Mouse (Mus musculus) layer of hippocampus, postnatal 10 days (tissue): ENCODE data around the gene Yipf1. TPM values are rescaled to one million over a fixed set of nuclear protein-coding genes. Genes with fewer than 3 reads are reported as not detected.

Experiments
- DNase-seq, 2 experiments: peaks; one replicate each; pipeline ENCODE4 v3.0.0; 2021; ENCODE audit warnings: low spot score in 2 of 2
- long read RNA-seq: library from polyadenylated mRNA; stranded (forward); transcript quantifications from one replicate; pipeline ENCODE4 v2.0.0, GENCODE M21; 2023
- total RNA-seq, 2 experiments: library from RNA; stranded (reverse); gene quantifications; 2 replicates each; pipeline ENCODE4 v1.2.3; 2021

The Yipf1 gene
- 10 to 100 TPM; 46.9 to 49.1 TPM for total RNA-seq
- long read RNA-seq, transcript Yipf1-201 (10 exons, 1,321 nt), result major isoform, 82 of 98 reads
- long read RNA-seq, partial matches to known transcripts, result 9 of 98 reads
- long read RNA-seq, other reads (novel, unspliced or antisense), result 7 of 98 reads

- DNase-seq, result peak; percentile 84 to 89
Measured at GRCm38 (mm10) chr4:107313690-107314478, at the start of gene Yipf1. Gene Yipf1 (plus strand): TSS chr4:107314363.

- DNase-seq, result no peak
Measured at GRCm38 (mm10) chr4:107273683-107274082, 40.5 kb upstream of the Yipf1 start.

- no peak for DNase-seq
Measured at GRCm38 (mm10) chr4:107274511-107274910, 39.7 kb upstream of the Yipf1 start.

GRCm38 (mm10) chr4:107278188-107278707, 35.9 kb upstream of the Yipf1 start:
- no peak for DNase-seq

GRCm38 (mm10) chr4:107280843-107281475, 33.2 kb upstream of the Yipf1 start:
- no peak for DNase-seq

- DNase-seq, result no peak
Measured at GRCm38 (mm10) chr4:107285446-107286200, 28.5 kb upstream of the Yipf1 start.

GRCm38 (mm10) chr4:107286386-107286785, 27.8 kb upstream of the Yipf1 start:
- no peak for DNase-seq

- DNase-seq, result no peak
Measured at GRCm38 (mm10) chr4:107287517-107287916, 26.6 kb upstream of the Yipf1 start.

- DNase-seq, result no peak
Measured at GRCm38 (mm10) chr4:107291611-107292272, 22.4 kb upstream of the Yipf1 start.

- DNase-seq, result no peak
Measured at GRCm38 (mm10) chr4:107292273-107292662, 21.9 kb upstream of the Yipf1 start.

- DNase-seq, result no peak
Measured at GRCm38 (mm10) chr4:107298071-107298606, 16.0 kb upstream of the Yipf1 start.

GRCm38 (mm10) chr4:107299779-107300340, 14.3 kb upstream of the Yipf1 start:
- no peak for DNase-seq

- no peak for DNase-seq
Measured at GRCm38 (mm10) chr4:107300371-107300770, 13.8 kb upstream of the Yipf1 start.

- no peak for DNase-seq
Measured at GRCm38 (mm10) chr4:107300902-107301555, 13.1 kb upstream of the Yipf1 start.

GRCm38 (mm10) chr4:107302221-107302620, 11.9 kb upstream of the Yipf1 start:
- no peak for DNase-seq

- no peak for DNase-seq
Measured at GRCm38 (mm10) chr4:107302832-107303231, 11.3 kb upstream of the Yipf1 start.

- no peak for DNase-seq
Measured at GRCm38 (mm10) chr4:107303531-107303930, 10.6 kb upstream of the Yipf1 start.

- DNase-seq, result no peak
Measured at GRCm38 (mm10) chr4:107306966-107307365, 7.2 kb upstream of the Yipf1 start, which contains the start of gene Dio1. Gene Dio1 (minus strand): TSS chr4:107307169.

- DNase-seq, result no peak
Measured at GRCm38 (mm10) chr4:107314479-107314805, 279 bp downstream of the Yipf1 start.

GRCm38 (mm10) chr4:107318646-107319045, 4.5 kb downstream of the Yipf1 start:
- DNase-seq, result no peak
